Mouse (Mus musculus): ENCODE results near the gene Pde6d.

- no peak for TF ChIP-seq CTCF (IDR thresholded peaks at IDR 0.05; ENCODE audit: control insufficient read depth, insufficient read depth, low read length)
- no peak for TF ChIP-seq POLR2A (IDR thresholded peaks at IDR 0.05; ENCODE audit: borderline replicate concordance, control insufficient read depth, low read depth, low read length)
Observed at GRCm38 (mm10) chr1:86595315-86595714, 12.9 kb upstream of the Pde6d start.
